ENCODE assay signal across 8 mouse cellular contexts in genomic region chr7:64873266-64873665, GRCm38 (mm10). TPM values are rescaled to one million over a fixed set of nuclear protein-coding genes. Genes with fewer than 3 reads are reported as not detected.
DNase-seq lines count a peak whose midpoint lies in the region; ATAC-seq and TF ChIP-seq lines count a peak whose summit lies in the region.

No protein-coding gene starts in this region.

- WGBS in heart, embryonic 16.5 days = 45% methylated on average over 11 of the region's 11 CpGs
- WGBS in liver, embryonic 14.5 days (ENCODE audit: insufficient replicate concordance) = 42% methylated on average over 11 of the region's 11 CpGs

- no peak for TF ChIP-seq RAD21 in CH12.LX (IDR thresholded peaks at IDR 0.05; ENCODE audit: low read depth, low read length)

- H3K4me2 ChIP-seq in CH12.LX (ENCODE audit: insufficient read depth, low read depth, poor library complexity, severe bottlenecking) = peak overlapping the region; percentile 42
- H3K4me2 ChIP-seq in heart, embryonic 16.5 days (ENCODE audit: low read depth, low read length) = peak overlapping the region; percentile 85
- peak overlapping the region; percentile 80 for H3K4me2 ChIP-seq in liver, embryonic 14.5 days (ENCODE audit: low read depth)

- no peak for TF ChIP-seq POLR2A in CH12.LX (IDR thresholded peaks at IDR 0.05; ENCODE audit: low read depth, low read length)

- H3K4me1 ChIP-seq in erythroblast, embryonic 14.5 days (ENCODE audit: control insufficient read depth) = peaks cover 30% of the 10 kb centered on the region
- peaks cover 4 to 17% of the 10 kb centered on the region in 2 experiments for H3K4me1 ChIP-seq in CH12.LX (ENCODE audit: control insufficient read depth in 1 of 2, insufficient read depth in 2 of 2)
- peaks cover 12% of the 10 kb centered on the region for H3K4me1 ChIP-seq in heart, embryonic 16.5 days (ENCODE audit: control insufficient read depth, insufficient read depth, low read length)
- peaks cover 9 to 12% of the 10 kb centered on the region in 2 experiments for H3K4me1 ChIP-seq in liver, embryonic 14.5 days (replicated peaks; ENCODE audit: control insufficient read depth in 2 of 2, insufficient read depth in 2 of 2, low read length in 1 of 2)

- peaks cover 4% of the 10 kb centered on the region for H3K27me3 ChIP-seq in erythroblast, embryonic 14.5 days (ENCODE audit: control insufficient read depth)
- peaks cover 3% of the 10 kb centered on the region for H3K27me3 ChIP-seq in CH12.LX (replicated peaks)
- H3K27me3 ChIP-seq in heart, embryonic 16.5 days (ENCODE audit: control insufficient read depth, insufficient read depth, low read length) = 0 out of 2 replicates have a peak, but pooled peaks cover 2% of the 10 kb centered on the region
- H3K27me3 ChIP-seq in liver, embryonic 14.5 days (ENCODE audit: control insufficient read depth, insufficient read depth, low read length) = no peaks in the 10 kb centered on the region

- H3K27ac ChIP-seq in CH12.LX (ENCODE audit: insufficient read depth, low read depth) = no peak overlapping the region
- peak overlapping the region; percentile 97; the same call in 1 of the 2 replicates for H3K27ac ChIP-seq in heart, embryonic 16.5 days (ENCODE audit: low read length)
- no peak overlapping the region for H3K27ac ChIP-seq in liver, embryonic 14.5 days

- no peak for TF ChIP-seq EP300 in CH12.LX (IDR thresholded peaks at IDR 0.05; ENCODE audit: low read length)
- no peak for TF ChIP-seq EP300 in liver, embryonic 14.5 days (IDR thresholded peaks at IDR 0.05; ENCODE audit: low read depth)

- peaks cover 15% of the 10 kb centered on the region for H3K79me2 ChIP-seq in CH12.LX (replicated peaks; ENCODE audit: control insufficient read depth, extremely low read depth, insufficient read depth, poor library complexity, severe bottlenecking)

- in situ Hi-C loops in CH12.LX (cut with MboI; ENCODE audit: low pct_ligation_motif_present, low pct_unique_long_range_greater_than_20kb, low sequenced_read_pairs) = no loop called here

- no peak for TF ChIP-seq CTCF in CH12.LX (conservative IDR thresholded peaks at IDR 0.05 in 1 of 2, IDR thresholded peaks at IDR 0.05 in 1 of 2; ENCODE audit: low read depth in 2 of 2, low read length in 2 of 2)
- TF ChIP-seq CTCF in liver, embryonic 14.5 days (IDR thresholded peaks at IDR 0.05; ENCODE audit: low read depth) = no peak

- no peak for ATAC-seq in erythroblast, adult 5-6 weeks (replicated peaks; ENCODE audit: low FRiP score, poor library complexity, severe bottlenecking)
- ATAC-seq in heart, embryonic 16.5 days (replicated peaks; ENCODE audit: extremely low read depth, insufficient read depth, low FRiP score) = no peak
- ATAC-seq in liver, embryonic 14.5 days (ENCODE audit: insufficient read depth) = no peak
- ATAC-seq in granulocyte monocyte progenitor cell, adult 5-6 weeks (replicated peaks; ENCODE audit: poor library complexity, severe bottlenecking) = no peak

- H3K36me3 ChIP-seq in erythroblast, embryonic 14.5 days (ENCODE audit: control insufficient read depth) = peaks cover 18% of the 10 kb centered on the region
- H3K36me3 ChIP-seq in CH12.LX (replicated peaks in 1 of 2; ENCODE audit: control insufficient read depth in 1 of 2, insufficient read depth in 1 of 2, low read length in 1 of 2) = peaks cover 0 to 13% of the 10 kb centered on the region in 2 experiments
- no peaks in the 10 kb centered on the region for H3K36me3 ChIP-seq in heart, embryonic 16.5 days (ENCODE audit: control insufficient read depth, insufficient read depth)
- no peaks in the 10 kb centered on the region for H3K36me3 ChIP-seq in liver, embryonic 14.5 days (replicated peaks; ENCODE audit: control insufficient read depth, insufficient read depth, low read depth)

- dilution Hi-C loops in CH12.LX (cut with MboI; ENCODE audit: extremely low pct_ligation_motif_present, extremely low pct_unique_long_range_greater_than_20kb, low sequenced_read_pairs) = no loop called here

- DNase-seq in CH12.LX (ENCODE audit: extremely low read depth) = no peak
- DNase-seq in liver, embryonic 14.5 days (ENCODE audit: low read depth in 3 of 3, low spot score in 3 of 3) = no peak
- no peak for DNase-seq in adrenal gland, adult 8-10 months
- no peak for DNase-seq in right cerebral cortex, postnatal 25 days

- no peaks in the 10 kb centered on the region for H3K9me3 ChIP-seq in erythroblast, embryonic 14.5 days (ENCODE audit: control insufficient read depth, low read length)
- no peaks in the 10 kb centered on the region for H3K9me3 ChIP-seq in CH12.LX (replicated peaks; ENCODE audit: low read length)
- no peaks in the 10 kb centered on the region for H3K9me3 ChIP-seq in heart, embryonic 16.5 days (replicated peaks; ENCODE audit: control insufficient read depth, low read length)
- no peaks in the 10 kb centered on the region for H3K9me3 ChIP-seq in liver, embryonic 14.5 days (ENCODE audit: control insufficient read depth, low read length)

- peak overlapping the region; percentile 11; the same call in 1 of the 2 replicates for H3K9ac ChIP-seq in CH12.LX (ENCODE audit: insufficient read depth, low read depth)
- peak overlapping the region; percentile 99 for H3K9ac ChIP-seq in heart, embryonic 16.5 days (ENCODE audit: low read length)
- 0 out of 2 replicates have a peak overlapping the region, but pooled peaks have one; percentile 6 for H3K9ac ChIP-seq in liver, embryonic 14.5 days (replicated peaks)

- peak overlapping the region; percentile 88 for H3K4me3 ChIP-seq in erythroblast, embryonic 14.5 days (replicated peaks)
- H3K4me3 ChIP-seq in CH12.LX (replicated peaks in 1 of 3; ENCODE audit: low read depth in 2 of 3, low read length in 2 of 3, poor library complexity in 1 of 3) = peak overlapping the region in 1 of 3 experiments; percentile 93
- peak overlapping the region; percentile 98 for H3K4me3 ChIP-seq in heart, embryonic 16.5 days (ENCODE audit: low read length)
- H3K4me3 ChIP-seq in liver, embryonic 14.5 days (ENCODE audit: insufficient read depth in 1 of 2, low read depth in 2 of 2, low read length in 2 of 2) = peak overlapping the region; percentile 35 to 97; a peak in 3 of 4 replicates

TF ChIP-seq in CH12.LX, 34 proteins besides CTCF, POLR2A, EP300 and RAD21:
- TF ChIP-seq E2F4 (IDR thresholded peaks at IDR 0.05; ENCODE audit: insufficient replicate concordance, low read depth, low read length) = no peak
- TF ChIP-seq ZKSCAN1 (IDR thresholded peaks at IDR 0.05; ENCODE audit: borderline replicate concordance, low read depth, low read length) = no peak
- TF ChIP-seq ZNF384 (IDR thresholded peaks at IDR 0.05; ENCODE audit: low read depth, low read length) = no peak
- no peak for TF ChIP-seq POLR2AphosphoS2 (IDR thresholded peaks at IDR 0.05; ENCODE audit: low read depth, low read length)
TF ChIP-seq in CH12.LX: peak in this region for 0.

RNA-seq across cellular contexts. Expression of gene Nsmce3, which starts 0.5 kb away (rescaled TPM):
- polyA plus RNA-seq in erythroblast, embryonic 14.5 days (2012) = 1.4 TPM in 2 replicates
- total RNA-seq in erythroblast, adult 5-6 weeks (2015; ENCODE audit: low replicate concordance) = 0.21 and 2.3 TPM in 2 replicates
- 1.0 and 2.4 TPM in 2 replicates for total RNA-seq in erythroblast, adult 5-6 weeks (2017; ENCODE audit: low replicate concordance)
- 7.7 and 8.1 TPM in 2 replicates for total RNA-seq in CH12.LX (2012; rRNA removed)
- total RNA-seq in CH12.LX (2014; rRNA removed) = 9.0 and 9.1 TPM in 2 replicates
- polyA plus RNA-seq in CH12.LX (2012; ENCODE audit: insufficient read length, low read depth) = 5.8 and 6.4 TPM in 2 replicates
- 7.1 and 9.3 TPM in 2 replicates for polyA plus RNA-seq in heart, embryonic 16.5 days (2015; fragmentation: Nextera tagmentation; extraction: Ambion mirVana)
- 2.6 and 3.0 TPM in 2 replicates for polyA plus RNA-seq in liver, embryonic 14.5 days (2012; rRNA removed)
- 5.1 and 5.3 TPM in 2 replicates for polyA plus RNA-seq in liver, embryonic 14.5 days (2014; fragmentation: Nextera tagmentation; extraction: Ambion mirVana)
- total RNA-seq in granulocyte monocyte progenitor cell, adult 5-6 weeks (2014; fragmentation: Nextera tagmentation) = 3.2 and 5.5 TPM in 2 replicates
- total RNA-seq in granulocyte monocyte progenitor cell, adult 5-6 weeks (2017) = 5.4 and 7.0 TPM in 2 replicates
- total RNA-seq in adrenal gland, adult 8-10 months (2022) = 10 to 100 TPM in 2 of 4 experiments, 1 to 10 TPM in 2; 8.7 to 12.0 (median 9.9) TPM

Comparison
In these comparisons a context has a peak if more than half of its experiments do, and no peak if none do; other contexts are left out.
1. H3K9ac ChIP-seq: peak in every context shown above with its lines; median percentile 99 in heart, embryonic 16.5 days; 11 in CH12.LX; 6 in liver, embryonic 14.5 days.